Mouse (Mus musculus): ENCODE results near the gene 1700037H04Rik. TPM values are rescaled to one million over a fixed set of nuclear protein-coding genes. Genes with fewer than 3 reads are reported as not detected.

Gene 1700037H04Rik
- total and polyA plus RNA-seq, 2 experiments from 2014 or later: 79.3 to 155 TPM

DNA sequence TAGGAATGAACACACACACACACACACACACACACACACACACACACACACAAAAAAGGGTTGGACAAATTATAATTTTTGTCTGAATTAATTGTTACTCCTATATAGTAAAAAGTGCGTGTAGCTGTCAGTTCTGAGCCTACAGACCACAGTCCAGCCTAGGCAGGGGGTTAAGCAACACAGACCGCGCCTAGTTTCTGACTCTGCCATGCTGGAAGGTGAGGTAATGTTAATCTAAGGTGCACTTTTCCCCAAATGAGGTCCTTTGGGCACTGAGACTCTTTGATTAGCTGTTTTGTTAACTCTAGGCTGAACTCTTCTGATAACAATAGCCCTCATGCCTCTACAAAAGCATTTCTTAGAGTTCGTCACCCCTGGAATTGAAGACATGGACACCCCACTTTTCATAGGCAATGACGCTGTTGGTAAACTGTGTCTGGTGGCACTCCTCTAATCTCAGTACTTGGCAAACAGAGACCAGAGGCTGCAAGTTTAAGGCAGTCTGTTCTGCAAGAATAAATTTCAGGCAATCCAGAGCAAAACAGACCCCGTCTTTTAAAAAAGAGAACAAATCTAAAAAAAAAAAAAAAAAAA is 44.0 kb upstream of the 1700037H04Rik start:
- Histone ChIP-seq H3K4me2 (ENCODE audit: low read depth, low read length) (no peak overlapping the region), H3K36me3 (ENCODE audit: insufficient read depth, low read length) (no peaks in the 10 kb centered on the region), H3K27ac (no peak overlapping the region), H3K27me3 (ENCODE audit: insufficient read depth, low read length) (no peaks in the 10 kb centered on the region), H3K4me1 (ENCODE audit: insufficient read depth, low read length) (no peaks in the 10 kb centered on the region; the same call in 1 of the 2 replicates), H3K4me3 (ENCODE audit: low read length) (no peak overlapping the region), H3K9me3 (ENCODE audit: low read length) (no peaks in the 10 kb centered on the region), H3K9ac (replicated peaks; ENCODE audit: low read length) (no peak overlapping the region)
- 83% methylated on average over 6 of the region's 6 CpGs for WGBS
- DNase-seq (ENCODE audit: low spot score) (no peak), ATAC-seq (no peak)
- no peak for TF ChIP-seq CTCF (IDR thresholded peaks at IDR 0.05; ENCODE audit: low read depth)

DNA sequence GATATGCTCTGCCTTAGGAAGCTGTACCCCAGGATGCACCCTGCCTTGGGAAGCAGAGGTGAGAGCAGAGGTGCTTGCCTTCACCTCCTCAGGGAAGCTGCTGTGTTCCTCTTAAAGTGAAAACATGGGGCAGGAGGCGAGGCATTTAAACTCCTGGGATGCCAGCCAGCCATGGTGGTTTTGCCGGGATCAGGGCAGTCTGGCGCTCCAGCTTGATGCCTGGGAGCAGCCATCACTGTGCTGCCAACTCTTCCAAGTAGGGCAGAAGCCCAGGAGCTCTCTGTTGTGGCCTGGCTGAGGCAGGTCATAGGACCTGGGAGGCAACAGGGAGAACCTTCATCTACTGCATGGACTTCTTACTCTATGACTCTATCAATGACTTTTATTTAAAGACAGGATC is 41.4 kb upstream of the 1700037H04Rik start:
- no peaks in the 10 kb centered on the region for H3K9me3 ChIP-seq (ENCODE audit: low read length)
- no peak overlapping the region for H3K27ac ChIP-seq
- H3K4me2 ChIP-seq (ENCODE audit: low read depth, low read length): no peak overlapping the region
- no peak overlapping the region for H3K4me3 ChIP-seq (ENCODE audit: low read length)
- WGBS: 73% methylated on average over 3 of the region's 3 CpGs
- H3K36me3 ChIP-seq (ENCODE audit: insufficient read depth, low read length): 0 out of 2 replicates have a peak, but pooled peaks cover 3% of the 10 kb centered on the region
- ATAC-seq: no peak
- no peak for DNase-seq (ENCODE audit: low spot score)
- H3K27me3 ChIP-seq (ENCODE audit: insufficient read depth, low read length): no peaks in the 10 kb centered on the region
- no peak for TF ChIP-seq CTCF (IDR thresholded peaks at IDR 0.05; ENCODE audit: low read depth)
- H3K4me1 ChIP-seq (ENCODE audit: insufficient read depth, low read length): no peaks in the 10 kb centered on the region; the same call in 1 of the 2 replicates
- H3K9ac ChIP-seq (replicated peaks; ENCODE audit: low read length): no peak overlapping the region

DNA sequence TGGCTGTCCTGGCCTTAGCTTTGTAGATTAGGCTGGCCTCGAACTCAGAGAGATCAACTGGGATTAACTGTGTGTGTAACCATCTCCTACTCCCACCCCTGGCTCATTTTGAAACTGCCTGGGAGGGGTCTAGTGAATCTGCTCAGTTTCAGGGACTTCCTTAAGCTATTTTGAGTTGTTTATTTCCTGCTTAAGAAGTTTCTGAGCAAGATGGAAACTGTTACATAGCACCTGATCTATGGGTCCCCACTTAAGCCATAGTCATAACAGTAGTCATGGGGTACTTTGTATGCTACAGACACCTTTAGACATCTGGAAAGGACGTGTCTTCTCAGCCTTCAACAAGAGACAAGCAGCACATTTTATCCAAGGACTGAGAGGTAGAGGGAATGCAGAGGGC is 40.8 kb upstream of the 1700037H04Rik start:
- DNase-seq (ENCODE audit: low spot score) (no peak), ATAC-seq (no peak)
- no peak for TF ChIP-seq CTCF (IDR thresholded peaks at IDR 0.05; ENCODE audit: low read depth)
- Histone ChIP-seq H3K27ac (no peak overlapping the region), H3K4me3 (ENCODE audit: low read length) (no peak overlapping the region), H3K4me1 (ENCODE audit: insufficient read depth, low read length) (no peaks in the 10 kb centered on the region; the same call in 1 of the 2 replicates), H3K9ac (replicated peaks; ENCODE audit: low read length) (no peak overlapping the region), H3K4me2 (ENCODE audit: low read depth, low read length) (no peak overlapping the region), H3K27me3 (ENCODE audit: insufficient read depth, low read length) (no peaks in the 10 kb centered on the region), H3K36me3 (ENCODE audit: insufficient read depth, low read length) (0 out of 2 replicates have a peak, but pooled peaks cover 3% of the 10 kb centered on the region), H3K9me3 (ENCODE audit: low read length) (no peaks in the 10 kb centered on the region)
- WGBS: 84% methylated on average over 2 of the region's 2 CpGs

DNA sequence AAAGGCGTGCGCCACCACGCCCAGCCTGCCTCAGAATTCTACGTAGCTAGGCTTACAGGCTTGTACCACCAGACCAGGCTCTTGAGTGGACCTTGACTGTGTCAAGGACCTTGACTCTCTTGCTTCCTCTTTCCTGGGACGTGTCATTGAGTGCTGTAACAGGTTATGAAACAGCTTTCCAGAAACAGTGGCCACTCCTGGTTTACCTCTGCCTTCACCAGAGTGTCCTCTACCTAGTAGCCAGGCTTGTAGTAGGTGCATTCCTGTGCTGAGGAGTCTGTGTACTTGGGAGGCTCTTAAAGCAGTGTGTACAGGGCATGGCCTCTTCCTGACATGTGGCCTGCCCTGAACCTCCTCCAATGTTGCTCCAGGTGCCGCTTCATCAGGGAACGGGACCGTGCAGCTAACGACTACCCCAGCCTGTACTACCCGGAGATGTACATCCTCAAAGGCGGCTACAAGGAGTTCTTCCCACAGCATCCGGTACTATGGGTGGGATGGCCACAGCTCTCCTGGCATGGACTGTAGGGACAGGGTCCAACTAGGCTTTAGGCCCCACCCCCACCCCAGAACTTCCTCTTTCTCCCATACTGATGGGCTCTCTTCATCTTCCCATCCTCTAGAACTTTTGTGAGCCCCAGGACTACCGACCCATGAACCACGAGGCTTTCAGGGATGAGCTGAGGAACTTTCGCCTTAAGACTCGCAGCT is 36.9 kb upstream of the 1700037H04Rik start:
- ATAC-seq (no peak), DNase-seq (ENCODE audit: low spot score) (no peak)
- Histone ChIP-seq H3K27ac (no peak overlapping the region), H3K27me3 (ENCODE audit: insufficient read depth, low read length) (no peaks in the 10 kb centered on the region), H3K4me3 (ENCODE audit: low read length) (no peak overlapping the region), H3K4me1 (ENCODE audit: insufficient read depth, low read length) (no peaks in the 10 kb centered on the region), H3K9me3 (ENCODE audit: low read length) (no peaks in the 10 kb centered on the region), H3K36me3 (ENCODE audit: insufficient read depth, low read length) (0 out of 2 replicates have a peak, but pooled peaks cover 19% of the 10 kb centered on the region), H3K9ac (replicated peaks; ENCODE audit: low read length) (no peak overlapping the region), H3K4me2 (ENCODE audit: low read depth, low read length) (no peak overlapping the region)
- no peak for TF ChIP-seq CTCF (IDR thresholded peaks at IDR 0.05; ENCODE audit: low read depth)
- 95% methylated on average over 16 of the region's 16 CpGs for WGBS

DNA sequence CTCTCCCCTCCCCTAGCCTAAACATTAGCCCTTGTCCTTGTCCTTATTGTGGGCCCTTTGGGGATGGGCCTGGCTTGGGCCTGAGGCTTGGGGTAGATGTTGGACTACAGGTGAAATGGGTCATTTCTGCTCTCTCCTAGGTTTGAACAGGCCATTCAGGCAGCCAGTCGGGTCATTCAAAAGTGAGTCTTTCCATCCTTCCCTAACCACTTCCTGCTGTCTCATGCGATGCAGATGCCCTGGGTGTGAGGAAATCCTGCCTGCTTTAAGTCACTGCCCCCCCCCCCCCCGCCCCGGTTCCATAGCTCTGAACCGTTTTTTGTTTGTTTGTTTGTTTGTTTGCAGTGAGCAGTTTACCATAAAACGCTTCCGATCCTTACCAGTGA is 31.1 kb upstream of the 1700037H04Rik start:
- no peaks in the 10 kb centered on the region for H3K27me3 ChIP-seq (ENCODE audit: insufficient read depth, low read length)
- H3K4me3 ChIP-seq (ENCODE audit: low read length): no peak overlapping the region
- no peak overlapping the region for H3K9ac ChIP-seq (replicated peaks; ENCODE audit: low read length)
- no peaks in the 10 kb centered on the region for H3K9me3 ChIP-seq (ENCODE audit: low read length)
- WGBS: 65% methylated on average over 7 of the region's 7 CpGs
- H3K4me1 ChIP-seq (ENCODE audit: insufficient read depth, low read length): peaks cover 17% of the 10 kb centered on the region
- 0 out of 2 replicates have a peak overlapping the region, but pooled peaks have one; percentile 49 for H3K27ac ChIP-seq
- no peak for TF ChIP-seq CTCF (IDR thresholded peaks at IDR 0.05; ENCODE audit: low read depth)
- 0 out of 2 replicates have a peak, but pooled peaks cover 16% of the 10 kb centered on the region for H3K36me3 ChIP-seq (ENCODE audit: insufficient read depth, low read length)
- DNase-seq (ENCODE audit: low spot score): no peak
- no peak overlapping the region for H3K4me2 ChIP-seq (ENCODE audit: low read depth, low read length)
- no peak for ATAC-seq

DNA sequence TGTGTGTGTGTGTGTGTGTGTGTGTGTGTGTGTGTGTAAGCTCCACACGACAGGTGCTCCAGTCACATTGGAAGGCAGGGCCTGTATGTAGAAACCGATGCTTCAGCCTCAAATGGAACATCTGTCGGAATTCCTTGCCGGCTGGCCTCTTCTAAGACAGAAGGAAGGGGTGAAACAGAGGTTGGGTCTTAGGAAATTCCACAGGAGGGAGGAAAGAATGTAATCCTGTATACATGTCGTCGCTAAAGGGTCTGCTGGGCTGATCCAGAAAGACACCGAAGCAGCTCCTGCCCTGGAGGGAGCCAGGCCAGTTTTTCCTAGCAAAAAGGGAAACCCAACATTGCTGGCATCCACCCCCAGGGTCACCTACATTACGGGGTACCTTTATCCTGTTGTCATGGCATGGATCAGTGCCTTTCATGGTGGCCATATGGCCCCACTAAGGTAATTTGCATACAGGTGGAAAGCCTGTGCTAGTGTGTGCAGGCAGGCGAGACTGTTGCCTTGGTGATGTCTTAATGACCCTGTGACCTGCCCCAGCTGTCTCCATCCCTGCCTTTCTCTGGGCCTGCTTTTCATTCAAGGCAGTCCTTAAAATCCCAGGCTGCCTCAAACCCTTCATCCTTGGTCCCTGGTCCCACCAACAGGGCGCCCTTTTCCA is 30.6 kb upstream of the 1700037H04Rik start:
- no peaks in the 10 kb centered on the region for H3K9me3 ChIP-seq (ENCODE audit: low read length)
- no peaks in the 10 kb centered on the region for H3K27me3 ChIP-seq (ENCODE audit: insufficient read depth, low read length)
- DNase-seq (ENCODE audit: low spot score): peak; percentile 58
- no peak overlapping the region for H3K4me2 ChIP-seq (ENCODE audit: low read depth, low read length)
- no peak overlapping the region for H3K4me3 ChIP-seq (ENCODE audit: low read length)
- no peak overlapping the region for H3K9ac ChIP-seq (replicated peaks; ENCODE audit: low read length)
- TF ChIP-seq CTCF (IDR thresholded peaks at IDR 0.05; ENCODE audit: low read depth): no peak
- 0 out of 2 replicates have a peak, but pooled peaks cover 16% of the 10 kb centered on the region for H3K36me3 ChIP-seq (ENCODE audit: insufficient read depth, low read length)
- H3K27ac ChIP-seq: peak overlapping the region; percentile 49; the same call in 1 of the 2 replicates
- peak; percentile 45 for ATAC-seq
- peaks cover 17% of the 10 kb centered on the region for H3K4me1 ChIP-seq (ENCODE audit: insufficient read depth, low read length)
- WGBS: 21% methylated on average over 10 of the region's 10 CpGs
